Mouse (Mus musculus) neural tube, embryonic 13.5 days (tissue): ENCODE measurements around the gene Vps35l. TPM values are rescaled to one million over a fixed set of nuclear protein-coding genes. Genes with fewer than 3 reads are reported as not detected.

ENCODE experiments used
- ATAC-seq: fragments of 200-750 bp; cut with Nextera tagmentation; 2 replicates; pipeline ENCODE4 v1.8.0; 2017; ENCODE audit warnings: low read depth, mild to moderate bottlenecking, moderate TSS enrichment, moderate library complexity
- H3K27ac ChIP-seq: fragments of 300-500 bp; sonication (generic); replicated peaks from 2 replicates; pipeline ENCODE4 v1.5.1; 2015; ENCODE audit warnings: moderate library complexity, mild to moderate bottlenecking, inconsistent platforms
- H3K27me3 ChIP-seq: fragments of 300-500 bp; sonication (generic); 2 replicates; pipeline ENCODE4 v1.6.1; 2015; ENCODE audit warnings: mild to moderate bottlenecking, inconsistent platforms
- H3K36me3 ChIP-seq: fragments of 300-500 bp; sonication (generic); 2 replicates; pipeline ENCODE4 v1.6.1; 2015; ENCODE audit warnings: mild to moderate bottlenecking, inconsistent platforms
- H3K4me1 ChIP-seq: fragments of 300-500 bp; sonication (generic); replicated peaks from 2 replicates; pipeline ENCODE4 v1.6.1; 2015; ENCODE audit warnings: inconsistent platforms
- H3K4me2 ChIP-seq: fragments of 300-500 bp; sonication (generic); 2 replicates; pipeline ENCODE4 v1.6.1; 2015; ENCODE audit warnings: inconsistent platforms, mild to moderate bottlenecking, moderate library complexity
- H3K4me3 ChIP-seq: fragments of 300-500 bp; sonication (generic); 2 replicates; pipeline ENCODE4 v1.5.1; 2015; ENCODE audit warnings: mild to moderate bottlenecking, inconsistent platforms
- H3K9ac ChIP-seq: fragments of 300-500 bp; sonication (generic); 2 replicates; pipeline ENCODE4 v1.6.1; 2015; ENCODE audit warnings: moderate library complexity, mild to moderate bottlenecking, inconsistent platforms
- H3K9me3 ChIP-seq: fragments of 300-500 bp; sonication (generic); 2 replicates; pipeline ENCODE4 v1.6.1; 2016; ENCODE audit warnings: inconsistent platforms
- WGBS: fragments of 180-500 bp; shearing (Covaris S2); methylation state at CpG from one replicate; pipeline ENCODE4 v1.1.7; 2015; 5-methylcytosine and 5-hydroxymethylcytosine counted together
- polyA plus RNA-seq: library from polyadenylated mRNA; unstranded; fragments of >200 nt; fragmentation: Nextera tagmentation; extraction: Ambion mirVana; gene quantifications from 2 replicates; pipeline ENCODE4 v1.2.1, GENCODE M21; 2015

The Vps35l gene
- polyA plus RNA-seq, 1 experiment from 2014 or later: 86.8 TPM

- Histone ChIP-seq H3K9me3 (no peaks in the 10 kb centered on the region), H3K4me1 (no peaks in the 10 kb centered on the region), H3K4me2 (no peak overlapping the region), H3K27ac (no peak overlapping the region), H3K27me3 (no peaks in the 10 kb centered on the region), H3K36me3 (peaks cover 64% of the 10 kb centered on the region), H3K4me3 (no peak overlapping the region), H3K9ac (no peak overlapping the region)
- WGBS: 59% methylated on average over 7 of the region's 7 CpGs
- no peak for ATAC-seq
Measured at GRCm38 (mm10) chr7:118788481-118788880, 48.5 kb downstream of the Vps35l start.

- Histone ChIP-seq H3K9me3 (no peaks in the 10 kb centered on the region), H3K27me3 (no peaks in the 10 kb centered on the region), H3K9ac (no peak overlapping the region), H3K4me2 (no peak overlapping the region), H3K4me1 (no peaks in the 10 kb centered on the region), H3K27ac (no peak overlapping the region), H3K36me3 (peaks cover 67% of the 10 kb centered on the region), H3K4me3 (no peak overlapping the region)
- 85% methylated on average over 5 of the region's 5 CpGs for WGBS
- no peak for ATAC-seq
Measured at GRCm38 (mm10) chr7:118790292-118790691, 50.3 kb downstream of the Vps35l start.

GRCm38 (mm10) chr7:118793899-118794298 is 53.9 kb downstream of the Vps35l start:
- Histone ChIP-seq H3K27ac (no peak overlapping the region), H3K36me3 (peaks cover 89% of the 10 kb centered on the region), H3K9me3 (no peaks in the 10 kb centered on the region), H3K4me2 (no peak overlapping the region), H3K4me3 (no peak overlapping the region), H3K9ac (no peak overlapping the region), H3K27me3 (no peaks in the 10 kb centered on the region), H3K4me1 (no peaks in the 10 kb centered on the region)
- ATAC-seq: no peak
- WGBS: 82% methylated on average over 8 of the region's 8 CpGs

- ATAC-seq: no peak
- Histone ChIP-seq H3K4me1 (no peaks in the 10 kb centered on the region), H3K4me2 (no peak overlapping the region), H3K27ac (no peak overlapping the region), H3K36me3 (peaks cover 97% of the 10 kb centered on the region), H3K4me3 (no peak overlapping the region), H3K9me3 (no peaks in the 10 kb centered on the region), H3K9ac (no peak overlapping the region), H3K27me3 (no peaks in the 10 kb centered on the region)
- whole genome bisulfite sequencing: 92% methylated on average over 8 of the region's 8 CpGs
Measured at GRCm38 (mm10) chr7:118795779-118796178, 55.8 kb downstream of the Vps35l start.

- peaks cover 93% of the 10 kb centered on the region for H3K36me3 ChIP-seq
- H3K9ac ChIP-seq: no peak overlapping the region
- no peaks in the 10 kb centered on the region for H3K27me3 ChIP-seq
- no peak overlapping the region for H3K27ac ChIP-seq
- no peak for ATAC-seq
- H3K4me2 ChIP-seq: no peak overlapping the region
- H3K4me1 ChIP-seq: no peaks in the 10 kb centered on the region
- WGBS: 95% methylated on average over 9 of the region's 9 CpGs
- H3K4me3 ChIP-seq: no peak overlapping the region
- no peaks in the 10 kb centered on the region for H3K9me3 ChIP-seq
Measured at GRCm38 (mm10) chr7:118796838-118797237, 56.8 kb downstream of the Vps35l start.

GRCm38 (mm10) chr7:118797600-118797999 is 57.6 kb downstream of the Vps35l start:
- H3K4me2 ChIP-seq: no peak overlapping the region
- H3K9ac ChIP-seq: no peak overlapping the region
- H3K27ac ChIP-seq: no peak overlapping the region
- H3K4me1 ChIP-seq: no peaks in the 10 kb centered on the region
- no peaks in the 10 kb centered on the region for H3K9me3 ChIP-seq
- H3K4me3 ChIP-seq: no peak overlapping the region
- H3K36me3 ChIP-seq: peaks cover 93% of the 10 kb centered on the region
- H3K27me3 ChIP-seq: no peaks in the 10 kb centered on the region
- WGBS: 76% methylated on average over 7 of the region's 7 CpGs
- ATAC-seq: no peak

GRCm38 (mm10) chr7:118798105-118798570 is 58.1 kb downstream of the Vps35l start:
- H3K9me3 ChIP-seq: no peaks in the 10 kb centered on the region
- no peaks in the 10 kb centered on the region for H3K27me3 ChIP-seq
- peaks cover 94% of the 10 kb centered on the region for H3K36me3 ChIP-seq
- no peak for ATAC-seq
- no peak overlapping the region for H3K4me3 ChIP-seq
- no peaks in the 10 kb centered on the region for H3K4me1 ChIP-seq
- no peak overlapping the region for H3K27ac ChIP-seq
- 89% methylated on average over 6 of the region's 6 CpGs for WGBS
- no peak overlapping the region for H3K9ac ChIP-seq
- no peak overlapping the region for H3K4me2 ChIP-seq

GRCm38 (mm10) chr7:118800112-118800734 is 60.2 kb downstream of the Vps35l start:
- 90% methylated on average over 15 of the region's 15 CpGs for WGBS
- Histone ChIP-seq H3K36me3 (peaks cover 94% of the 10 kb centered on the region), H3K27me3 (no peaks in the 10 kb centered on the region), H3K9me3 (no peaks in the 10 kb centered on the region), H3K27ac (no peak overlapping the region), H3K9ac (no peak overlapping the region), H3K4me3 (no peak overlapping the region), H3K4me1 (no peaks in the 10 kb centered on the region), H3K4me2 (no peak overlapping the region)
- ATAC-seq: no peak

GRCm38 (mm10) chr7:118801791-118802190 is 61.8 kb downstream of the Vps35l start:
- 94% methylated on average over 3 of the region's 3 CpGs for WGBS
- peaks cover 88% of the 10 kb centered on the region for H3K36me3 ChIP-seq
- no peaks in the 10 kb centered on the region for H3K9me3 ChIP-seq
- H3K27me3 ChIP-seq: no peaks in the 10 kb centered on the region
- H3K9ac ChIP-seq: no peak overlapping the region
- H3K27ac ChIP-seq: no peak overlapping the region
- H3K4me1 ChIP-seq: no peaks in the 10 kb centered on the region
- no peak overlapping the region for H3K4me2 ChIP-seq
- no peak for ATAC-seq
- no peak overlapping the region for H3K4me3 ChIP-seq

- Histone ChIP-seq H3K9ac (no peak overlapping the region), H3K9me3 (no peaks in the 10 kb centered on the region), H3K27me3 (no peaks in the 10 kb centered on the region), H3K4me2 (no peak overlapping the region), H3K4me3 (no peak overlapping the region), H3K4me1 (no peaks in the 10 kb centered on the region), H3K36me3 (peaks cover 75% of the 10 kb centered on the region), H3K27ac (no peak overlapping the region)
- ATAC-seq: no peak
- WGBS: 94% methylated on average over 8 of the region's 8 CpGs
Measured at GRCm38 (mm10) chr7:118803425-118803824, 63.4 kb downstream of the Vps35l start.

GRCm38 (mm10) chr7:118806631-118807411 is 66.8 kb downstream of the Vps35l start:
- WGBS: 73% methylated on average over 16 of the region's 16 CpGs
- Histone ChIP-seq H3K4me1 (no peaks in the 10 kb centered on the region), H3K36me3 (peaks cover 73% of the 10 kb centered on the region), H3K9ac (no peak overlapping the region), H3K4me2 (no peak overlapping the region), H3K9me3 (no peaks in the 10 kb centered on the region), H3K27me3 (no peaks in the 10 kb centered on the region), H3K27ac (no peak overlapping the region; the same call in 1 of the 2 replicates), H3K4me3 (no peak overlapping the region)
- ATAC-seq: no peak

- Histone ChIP-seq H3K36me3 (peaks cover 66% of the 10 kb centered on the region), H3K4me1 (no peaks in the 10 kb centered on the region), H3K27me3 (no peaks in the 10 kb centered on the region), H3K9me3 (no peaks in the 10 kb centered on the region), H3K4me2 (no peak overlapping the region), H3K4me3 (no peak overlapping the region), H3K9ac (no peak overlapping the region), H3K27ac (no peak overlapping the region)
- no peak for ATAC-seq
- WGBS: 74% methylated on average over 8 of the region's 8 CpGs
Measured at GRCm38 (mm10) chr7:118807899-118808298, 67.9 kb downstream of the Vps35l start.
